Mouse (Mus musculus): Measurements from ENCODE around the gene Arhgef28.

- TF ChIP-seq POLR2A (IDR thresholded peaks at IDR 0.05; ENCODE audit: borderline replicate concordance, extremely low read depth, insufficient read depth, insufficient read length, poor library complexity, severe bottlenecking) (no peak), CTCF (IDR thresholded peaks at IDR 0.05; ENCODE audit: borderline replicate concordance, extremely low read depth, insufficient read depth, insufficient read length) (no peak)
Observed at GRCm38 (mm10) chr13:98062843-98063242, 143.4 kb downstream of the Arhgef28 start.
